Mouse (Mus musculus) gastrocnemius, adult 8-10 months (tissue): ENCODE measurements around the gene Apol6. TPM values are rescaled to one million over a fixed set of nuclear protein-coding genes. Genes with fewer than 3 reads are reported as not detected.

ENCODE experiments used
- DNase-seq, 2 experiments: peaks; one replicate each; pipeline ENCODE4 v3.0.0; 2022; ENCODE audit warnings: low spot score in 2 of 2
- total RNA-seq, 4 experiments: library from RNA; stranded (reverse); gene quantifications; 2 replicates each; pipeline ENCODE4 v1.2.4; 2022

Apol6 gene
- total RNA-seq, 4 experiments from 2014 or later, result 29.4 to 66.8 (median 49.7) TPM

DNA sequence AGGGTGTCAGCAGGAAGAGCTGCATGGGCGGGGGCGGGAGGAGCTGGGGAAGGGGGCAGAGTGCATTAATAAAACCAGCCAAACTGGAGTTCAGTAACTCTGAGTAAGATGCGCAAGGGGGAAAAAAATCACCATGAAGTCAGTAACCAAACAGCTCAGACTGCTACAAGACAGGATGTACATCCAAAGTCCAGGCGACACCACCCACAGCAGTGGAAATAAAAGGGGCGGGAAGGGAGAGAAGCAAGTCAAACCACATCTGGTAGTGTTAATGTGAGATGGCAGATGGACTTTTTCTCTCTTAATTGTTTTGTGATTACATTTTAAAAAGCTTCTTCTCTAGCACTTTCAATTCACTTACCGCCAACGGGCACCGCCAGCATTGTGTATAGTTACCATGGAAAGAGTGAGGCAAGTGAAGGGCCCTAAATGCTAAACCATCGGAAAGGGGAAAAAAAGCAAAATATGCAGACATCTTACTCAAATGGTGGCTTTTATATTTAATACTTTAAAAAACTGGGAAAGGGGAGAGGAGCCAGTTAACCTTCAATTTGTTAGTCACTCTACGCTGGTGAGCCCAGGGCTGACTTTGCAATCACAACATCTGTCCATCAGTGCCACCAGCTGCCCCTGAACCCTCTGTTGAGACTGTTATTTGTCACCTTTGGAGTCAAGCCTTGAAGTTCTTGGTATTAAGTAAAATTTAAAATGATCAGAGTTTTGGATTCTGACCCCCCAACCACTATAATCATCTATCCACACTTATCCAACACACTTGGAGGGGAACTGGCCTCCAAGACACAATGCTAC lies 60.0 kb downstream of the Apol6 start:
- DNase-seq, result no peak

DNA sequence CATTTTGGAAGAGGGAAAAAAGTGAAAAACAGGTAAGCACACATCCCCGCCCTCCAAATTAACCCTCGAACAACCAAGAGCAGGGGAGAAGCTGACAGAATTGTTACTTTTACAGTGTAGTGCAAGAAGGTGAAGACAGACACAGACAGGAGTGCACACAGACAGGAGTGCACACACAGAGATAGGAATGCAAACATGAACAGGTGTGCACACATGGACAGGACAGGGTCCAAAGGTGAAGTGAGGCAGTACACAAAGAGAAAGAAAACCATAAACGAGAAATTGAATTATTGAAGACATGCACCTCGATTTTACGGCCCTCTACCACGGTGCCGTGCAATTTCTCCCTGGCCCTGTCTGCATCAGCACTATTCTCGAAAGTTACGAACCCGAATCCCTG lies 60.7 kb downstream of the Apol6 start:
- DNase-seq, result no peak

Other genes starting within 250 kb of the Apol6 start
- 1 to 10 TPM; 5.7 to 6.6 (median 6.5) TPM for gene Zfp251, start 173.3 kb upstream of the Apol6 start, total RNA-seq
- gene Zfp7, start 165.5 kb upstream of the Apol6 start, total RNA-seq, result under 1 TPM; 0.22 to 0.70 (median 0.37) TPM
- not detected for gene Gm49527, start 165.4 kb upstream of the Apol6 start, total RNA-seq
- gene Zfp647, start 119.3 kb upstream of the Apol6 start, total RNA-seq, result 1 to 10 TPM; 1.1 to 3.1 (median 1.8) TPM
- gene 1110038F14Rik, start 96.2 kb upstream of the Apol6 start, total RNA-seq, result 10 to 100 TPM; 16.5 to 20.4 (median 19.7) TPM
- 1,000 to 10,000 TPM; 3,053 to 3,564 (median 3,434) TPM for gene Mb, start 5.9 kb downstream of the Apol6 start, total RNA-seq